Mouse (Mus musculus) gastrocnemius, postnatal 14 days (tissue): ENCODE measurements at regions not wholly inside any gene's neighbourhood (a gene's known extent, or its start where the extent isn't known, plus 50 kb on each side); places are given as distances from the start of the nearest gene placed in this dataset.
A peak's percentile ranks its signal among the peaks of the same experiment; 100 is the strongest.

ENCODE experiments used
- DNase-seq: peaks from one replicate; pipeline ENCODE4 v3.0.0; 2021; ENCODE audit warnings: mixed read lengths
- intact Hi-C: fragments of 180-260 bp; cut with DNase I; formaldehyde crosslinking; loops from one replicate; pipeline ENCODE4 v1.15.1; 2025; ENCODE audit warnings: low total_unique reads

DNA sequence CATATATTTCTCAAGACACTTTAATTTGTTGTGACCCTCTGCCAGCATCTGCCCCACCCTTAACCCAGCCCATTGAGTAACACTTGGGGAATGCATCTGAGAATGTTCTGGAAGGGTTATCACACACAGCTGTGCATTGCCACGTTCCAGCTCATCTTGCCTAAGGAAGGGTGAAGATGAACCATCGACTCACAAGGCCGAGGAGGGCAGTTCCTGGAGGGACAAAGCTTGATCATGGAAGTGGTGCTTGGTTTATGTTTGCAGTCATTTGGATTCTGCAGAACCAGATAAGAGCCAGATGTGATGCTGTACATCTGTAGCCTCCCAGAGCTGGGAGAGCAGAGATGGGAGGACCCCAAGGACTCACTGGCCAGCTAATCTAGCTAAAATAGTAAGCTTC lies 136.1 kb upstream of the Klf3 start:
- intact Hi-C loops = no loop called here
- peak; percentile 28 for DNase-seq

DNA sequence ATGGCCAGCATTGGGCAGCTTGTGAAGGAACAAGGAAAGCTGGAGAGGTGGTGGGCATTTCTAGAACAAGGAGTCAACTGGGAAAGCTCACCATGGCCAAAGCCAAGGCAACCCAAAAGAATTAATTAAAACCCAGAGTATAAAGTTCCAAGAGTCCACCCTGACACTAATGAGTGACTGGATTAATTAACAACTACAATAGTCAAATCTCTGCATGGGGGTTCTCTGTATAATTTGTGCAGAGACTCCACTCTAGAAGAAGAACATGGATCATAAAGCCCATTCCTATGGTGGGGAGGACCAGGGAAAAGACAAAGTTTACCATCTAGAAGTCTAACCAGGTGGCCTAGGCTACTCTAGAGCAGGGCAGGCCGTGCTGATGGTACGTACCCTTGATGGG lies 129.3 kb upstream of the Klf3 start:
- no peak for DNase-seq
- intact Hi-C loops = no loop called here

DNA sequence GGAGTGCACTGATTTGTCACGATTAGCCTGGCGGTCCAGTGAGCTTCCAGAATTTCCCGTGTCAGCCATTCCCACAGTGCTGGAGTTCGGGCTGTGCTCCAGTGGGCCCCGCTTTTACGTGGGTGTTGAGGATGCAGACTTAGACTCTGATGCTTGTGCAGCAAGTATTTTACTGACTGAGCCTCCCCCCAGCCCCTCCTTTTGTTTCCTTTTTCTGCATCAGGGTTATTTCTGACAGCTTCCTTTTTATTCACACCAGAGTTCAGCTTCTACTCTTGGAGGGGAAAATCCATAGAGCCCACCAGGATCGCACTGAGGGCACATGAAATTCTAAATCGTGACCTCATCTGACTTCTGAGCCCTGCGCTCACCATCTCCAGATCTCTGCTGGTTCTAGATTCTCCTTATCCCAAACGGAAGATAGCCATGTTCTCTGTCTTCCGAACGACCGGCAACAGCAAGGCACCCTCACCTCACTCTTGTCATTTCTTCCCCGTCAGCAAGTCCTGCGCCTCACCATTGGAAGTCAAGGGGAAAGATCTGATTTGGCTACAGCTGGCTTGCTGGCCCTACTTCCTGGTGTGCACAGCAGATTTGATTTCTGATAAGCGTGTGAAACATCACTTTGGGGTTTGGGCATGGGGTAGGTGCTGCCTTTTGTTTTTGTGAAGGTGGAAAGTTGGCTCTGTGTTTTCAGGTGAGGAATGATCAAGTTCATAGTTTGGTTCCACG lies 126.8 kb upstream of the Klf3 start:
- intact Hi-C loops = no loop called here

DNA sequence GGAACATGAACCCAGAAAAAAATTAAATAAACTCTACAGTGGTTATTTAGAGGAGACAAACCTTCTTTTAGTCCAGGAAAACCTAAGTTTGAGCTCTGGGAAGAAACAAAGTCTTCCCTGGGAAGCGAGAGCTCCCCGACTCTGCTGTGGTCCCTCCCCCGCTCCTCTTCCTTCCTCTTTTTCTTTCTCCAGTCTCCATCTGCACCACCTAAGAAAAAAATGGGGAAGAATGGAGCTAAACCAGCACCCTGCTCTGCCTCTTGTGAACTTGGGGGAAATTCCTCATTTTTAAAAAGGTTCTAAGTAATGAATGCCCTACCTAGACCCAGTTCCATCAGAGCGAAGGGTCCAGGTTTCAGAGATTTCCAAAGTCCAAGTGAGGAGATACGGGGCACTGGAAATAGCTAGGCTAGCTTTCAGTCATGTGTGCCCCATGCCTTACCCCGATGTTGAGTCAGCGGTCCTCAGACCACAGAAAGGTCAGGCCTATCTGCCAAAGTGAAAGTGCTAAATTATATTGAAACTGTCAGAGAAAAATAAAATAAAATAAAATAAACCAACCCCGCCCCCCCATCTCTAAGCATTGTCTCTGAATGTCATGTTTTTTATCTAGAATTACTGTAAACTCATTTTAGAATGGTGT lies 126.1 kb upstream of the Klf3 start:
- DNase-seq = no peak
- intact Hi-C loops = no loop called here

More for the DNA sequence above, 126.8 kb upstream of the Klf3 start:
- DNase-seq = no peak

DNA sequence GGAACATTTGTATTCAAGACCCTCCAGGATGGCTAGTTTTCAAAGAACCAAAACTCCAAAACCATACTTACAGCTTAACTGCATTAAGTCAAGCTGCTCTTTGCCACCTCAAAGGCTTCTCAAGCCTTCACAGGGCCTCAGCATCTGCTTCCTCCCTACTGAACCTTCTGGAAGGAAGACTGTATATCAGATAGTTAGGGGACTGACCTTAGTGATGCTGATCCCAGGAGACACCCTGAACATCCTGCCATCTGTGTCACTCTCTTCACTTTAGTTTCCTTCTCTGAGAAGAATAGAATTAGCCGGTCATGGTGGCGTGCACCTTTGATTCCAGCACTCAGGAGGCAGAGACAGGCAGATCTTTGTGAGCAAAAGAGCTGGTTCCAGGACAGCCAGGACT lies 124.5 kb upstream of the Klf3 start:
- no peak for DNase-seq
- intact Hi-C loops = no loop called here

DNA sequence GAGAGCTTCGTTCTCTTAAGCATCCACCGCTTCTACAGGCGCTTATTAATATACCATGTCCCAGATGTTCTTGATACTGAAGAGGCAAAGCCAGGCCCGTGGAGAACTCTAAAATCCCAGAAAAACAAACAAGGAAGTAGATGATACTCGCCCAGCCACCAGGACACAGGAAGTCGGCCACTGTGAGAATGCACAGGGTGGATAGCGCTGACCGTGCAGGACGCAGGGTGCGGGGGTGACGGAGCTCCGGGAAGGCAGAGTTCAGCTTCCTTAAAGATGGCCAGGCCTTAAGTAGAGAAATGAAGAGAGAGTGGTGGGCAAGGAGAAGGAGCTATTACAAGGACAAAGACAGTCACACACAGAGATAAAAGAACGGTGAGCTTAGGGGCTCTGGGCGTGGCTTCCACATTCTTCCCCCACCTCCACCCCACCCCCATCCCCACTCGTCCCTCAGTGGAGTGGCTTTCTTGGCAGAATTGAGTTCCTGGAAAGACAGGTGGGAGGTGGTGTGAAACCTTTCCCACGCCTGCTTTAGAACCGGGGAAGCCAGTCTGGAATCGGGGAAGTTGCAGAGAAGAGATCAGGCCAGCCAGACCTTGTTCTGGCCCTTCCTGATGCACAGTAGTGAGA lies 123.1 kb upstream of the Klf3 start:
- DNase-seq = peak; percentile 50
- intact Hi-C loops = no loop called here

DNA sequence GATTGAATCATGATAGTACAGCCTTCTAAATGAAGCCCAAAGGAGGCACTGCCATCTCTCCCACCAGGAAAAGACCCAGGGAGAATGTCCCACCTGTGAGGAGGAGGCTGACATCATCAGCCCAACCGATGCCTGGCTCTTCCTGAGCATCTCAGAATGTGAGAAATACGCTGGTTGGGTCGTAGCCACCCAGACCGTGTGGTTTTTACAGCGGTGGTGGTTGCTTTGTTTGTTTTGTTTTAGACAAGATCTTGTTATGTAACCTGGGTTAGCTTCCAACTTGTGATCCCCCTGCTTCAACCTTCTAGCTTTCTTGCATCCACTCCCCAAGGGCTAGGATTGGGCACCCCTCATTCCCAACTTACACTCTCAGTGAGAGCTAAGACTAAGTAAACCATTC lies 122.0 kb upstream of the Klf3 start:
- intact Hi-C loops = no loop called here
- DNase-seq = no peak

DNA sequence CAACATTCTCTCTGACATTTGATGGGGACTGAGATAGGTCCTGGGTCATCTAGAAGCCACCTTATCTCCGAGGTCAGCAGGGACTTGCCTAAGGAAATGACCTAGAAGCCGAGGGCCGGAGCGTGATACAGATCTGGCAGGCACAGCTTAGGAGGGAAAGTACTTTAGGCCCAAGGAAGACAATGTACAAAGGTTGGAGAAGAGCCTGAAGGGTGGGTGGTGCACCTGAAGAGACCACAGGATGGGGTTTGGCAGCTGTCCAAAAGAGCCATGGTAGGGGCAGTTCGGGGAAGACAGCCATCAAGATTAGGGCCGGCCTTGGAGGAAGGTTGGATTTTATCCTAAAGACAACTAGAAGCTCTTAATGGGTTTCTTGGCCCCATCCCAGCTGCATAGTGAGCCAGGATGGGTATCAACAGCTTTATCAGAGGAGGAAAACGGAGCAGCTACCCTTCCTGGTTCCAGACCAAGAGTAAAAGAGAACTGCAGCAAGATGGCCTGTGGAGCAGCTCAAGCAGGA lies 120.8 kb upstream of the Klf3 start:
- intact Hi-C loops = no loop called here
- DNase-seq = no peak

DNA sequence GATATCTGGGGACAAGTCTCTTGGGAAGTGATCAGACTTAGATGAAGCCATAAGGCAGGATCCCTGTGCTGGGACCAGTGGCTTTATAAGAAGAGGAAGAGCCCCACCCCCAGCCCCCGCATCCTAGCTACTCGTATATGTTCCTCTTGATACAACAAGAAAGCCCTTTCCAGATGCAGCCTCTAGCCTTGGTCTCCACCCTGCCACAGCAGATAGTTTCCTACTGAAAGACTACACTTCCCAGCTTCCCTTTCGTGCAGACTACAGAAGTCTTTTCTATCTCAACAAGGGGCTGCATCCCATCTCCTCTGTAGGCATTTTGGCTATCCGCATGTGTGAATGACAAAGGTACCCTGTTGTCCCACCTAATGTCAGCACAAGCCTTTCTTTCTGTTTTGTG lies 119.8 kb upstream of the Klf3 start:
- intact Hi-C loops = no loop called here
- no peak for DNase-seq

DNA sequence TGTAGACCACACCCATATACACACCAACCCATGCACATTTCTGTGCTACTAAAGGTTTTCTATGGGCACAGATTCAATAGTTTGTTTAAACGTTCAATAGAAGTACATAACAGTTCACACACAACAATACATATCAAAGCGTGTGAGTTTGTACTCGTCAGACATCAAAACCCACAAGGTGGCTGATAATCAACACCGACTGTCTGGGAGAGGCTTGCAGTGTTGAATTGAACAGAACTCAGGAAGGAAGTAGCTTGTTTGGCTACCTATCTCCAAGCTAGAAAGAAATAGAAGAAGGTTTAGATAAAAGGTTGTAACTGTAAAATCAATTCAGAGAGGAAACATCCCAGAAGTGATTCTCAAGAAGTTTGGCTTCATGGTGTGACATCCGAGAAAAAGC lies 118.9 kb upstream of the Klf3 start:
- intact Hi-C loops = no loop called here
- DNase-seq = no peak

DNA sequence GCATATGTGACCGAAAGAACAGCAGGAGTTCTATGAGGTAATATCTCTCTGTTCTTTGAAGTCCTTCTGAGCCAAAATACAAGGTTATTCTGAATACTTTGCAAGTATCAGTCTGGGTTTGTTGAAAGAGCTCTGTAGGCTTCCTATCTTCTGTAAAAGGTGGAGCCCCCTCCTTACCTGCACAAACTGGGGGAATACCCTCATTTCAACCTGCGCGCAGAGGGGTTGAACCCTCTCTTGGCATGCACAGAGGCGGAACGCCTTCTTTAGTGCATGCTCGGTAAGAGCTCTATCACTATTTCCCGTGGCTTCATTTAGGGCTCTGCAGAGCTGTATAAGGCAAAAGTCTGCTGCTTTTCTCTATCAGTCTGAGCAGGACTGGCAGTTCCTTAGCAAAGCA lies 113.0 kb upstream of the Klf3 start:
- DNase-seq = no peak
- intact Hi-C loops = no loop called here

DNA sequence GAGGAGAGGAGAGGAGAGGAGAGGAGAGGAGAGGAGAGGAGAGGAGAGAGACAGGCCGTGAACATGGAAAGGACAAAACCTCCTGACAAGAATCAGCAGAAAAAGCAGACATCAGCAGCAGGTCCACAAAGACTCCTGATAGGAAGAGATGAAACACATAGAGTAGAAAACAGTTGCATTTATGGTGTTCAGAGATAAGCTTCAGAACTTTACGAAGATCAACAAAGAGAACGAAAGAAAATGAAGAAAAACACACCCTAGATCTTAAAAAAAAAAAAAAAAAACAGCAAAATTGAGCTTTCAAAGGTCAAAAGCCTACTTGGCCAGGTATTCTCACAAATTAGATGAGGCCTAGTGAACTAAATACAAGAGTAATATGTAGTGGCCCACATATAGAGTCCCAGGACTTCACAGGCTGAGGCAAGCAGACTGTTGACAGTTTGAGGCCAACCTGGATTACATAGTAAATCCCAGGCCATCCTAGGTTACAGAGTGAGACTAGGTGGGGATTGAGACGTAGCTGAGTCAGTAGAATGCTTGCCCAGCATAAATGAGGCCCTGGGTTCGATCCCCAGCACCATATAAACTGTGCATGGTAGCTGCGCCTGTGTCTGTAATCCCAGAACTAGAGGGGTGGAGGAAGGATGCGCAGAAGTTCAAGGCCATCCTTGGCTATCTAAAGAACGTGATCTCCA lies 111.6 kb upstream of the Klf3 start:
- intact Hi-C loops = no loop called here
- DNase-seq = no peak

DNA sequence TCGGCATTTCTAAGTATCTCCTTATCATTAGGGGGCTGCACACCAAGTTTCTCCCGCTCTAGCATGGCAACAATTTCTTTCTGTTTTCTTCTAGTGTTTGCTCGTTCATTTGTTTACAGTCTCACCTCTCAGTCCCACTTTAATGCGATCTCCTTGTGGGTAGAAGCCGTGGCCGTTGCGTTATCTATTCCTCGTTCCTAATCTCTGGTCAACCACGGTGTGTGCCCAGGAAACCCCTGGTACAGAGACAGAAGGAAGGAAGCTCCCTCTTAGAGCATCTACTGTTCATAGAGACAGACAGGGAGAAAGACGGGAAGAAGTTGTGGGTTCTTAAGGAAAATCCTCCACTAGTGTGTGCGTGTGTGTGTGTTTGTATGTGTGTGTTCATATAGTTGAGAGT lies 110.9 kb upstream of the Klf3 start:
- no peak for DNase-seq
- intact Hi-C loops = no loop called here

DNA sequence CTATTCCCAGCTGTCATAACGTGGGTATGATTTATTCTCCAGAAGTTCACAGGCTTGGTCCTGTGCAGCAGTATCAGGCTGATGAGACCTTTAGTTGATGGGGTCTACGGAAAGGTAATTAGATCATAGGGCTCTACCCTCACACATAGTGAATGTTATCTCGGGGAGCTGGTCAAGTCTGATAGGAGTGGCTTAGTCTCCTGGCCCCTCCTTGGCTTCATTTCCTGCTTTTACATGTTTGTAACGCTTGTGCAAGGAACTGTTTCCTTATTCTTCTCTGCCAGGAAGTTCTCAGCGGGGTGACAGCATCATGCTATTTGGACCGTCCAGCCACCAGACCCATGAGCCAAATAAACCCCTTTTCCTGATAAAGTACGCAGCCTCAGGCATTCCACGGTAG lies 109.6 kb upstream of the Klf3 start:
- intact Hi-C loops = no loop called here
- no peak for DNase-seq

DNA sequence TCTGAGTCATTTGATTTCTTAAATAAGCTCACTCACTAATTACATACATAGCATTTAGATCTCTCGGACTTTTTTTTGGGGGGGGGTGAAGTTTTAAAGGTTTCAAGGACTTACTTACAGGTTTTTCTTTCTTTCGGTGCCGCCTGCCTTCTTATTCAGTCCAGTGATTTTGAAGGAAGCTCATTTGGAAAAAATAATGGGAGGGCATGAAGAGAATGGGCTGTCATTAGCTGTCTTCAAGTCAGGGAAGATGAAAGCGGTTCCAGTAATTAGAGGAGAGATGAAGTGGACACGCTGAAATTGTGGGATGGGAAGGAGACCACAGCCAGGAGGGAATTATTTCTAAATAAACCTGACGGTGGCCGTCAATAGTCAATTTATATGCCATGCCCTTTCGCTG lies 108.6 kb upstream of the Klf3 start:
- DNase-seq = no peak
- intact Hi-C loops = no loop called here

DNA sequence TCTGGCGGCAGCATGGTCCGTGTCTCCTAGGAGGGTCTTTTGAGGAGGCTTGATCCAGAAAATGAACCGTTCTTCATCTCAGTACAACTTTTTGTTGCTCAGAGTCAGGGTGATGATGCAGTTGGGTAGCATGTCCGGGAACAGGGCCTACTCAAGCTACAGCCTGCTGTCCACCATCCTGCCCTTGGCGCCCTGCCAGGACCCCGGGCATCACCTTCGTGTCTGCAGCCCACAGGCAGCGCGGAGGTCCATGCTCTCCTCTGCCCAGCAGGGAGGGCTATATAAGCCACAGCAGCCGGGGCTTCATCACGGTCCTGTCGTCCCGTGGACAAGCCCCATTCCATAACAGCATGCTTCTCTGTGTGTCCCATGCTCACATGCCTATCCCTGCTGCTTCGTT lies 107.1 kb upstream of the Klf3 start:
- DNase-seq = no peak
- intact Hi-C loops = no loop called here

DNA sequence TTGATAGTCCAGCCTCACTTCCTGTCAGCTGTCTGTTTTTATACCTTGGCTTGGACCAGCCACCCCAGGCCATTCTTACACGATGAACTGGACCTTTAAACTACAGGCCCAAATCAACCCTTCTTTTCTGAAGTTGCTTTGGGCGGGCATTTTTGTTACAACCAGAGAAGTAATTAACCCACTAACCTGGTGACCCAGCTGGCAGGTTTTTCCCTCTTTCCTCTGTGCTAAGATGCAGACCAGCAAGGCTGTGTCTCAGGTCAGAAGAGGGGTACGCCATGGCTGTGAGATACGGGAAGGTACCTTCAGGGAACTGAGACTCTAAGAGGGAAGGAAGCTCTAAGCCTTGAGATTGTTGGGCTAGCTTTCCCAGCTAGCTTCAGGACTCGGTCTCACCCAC lies 105.7 kb upstream of the Klf3 start:
- no peak for DNase-seq
- intact Hi-C loops = no loop called here

DNA sequence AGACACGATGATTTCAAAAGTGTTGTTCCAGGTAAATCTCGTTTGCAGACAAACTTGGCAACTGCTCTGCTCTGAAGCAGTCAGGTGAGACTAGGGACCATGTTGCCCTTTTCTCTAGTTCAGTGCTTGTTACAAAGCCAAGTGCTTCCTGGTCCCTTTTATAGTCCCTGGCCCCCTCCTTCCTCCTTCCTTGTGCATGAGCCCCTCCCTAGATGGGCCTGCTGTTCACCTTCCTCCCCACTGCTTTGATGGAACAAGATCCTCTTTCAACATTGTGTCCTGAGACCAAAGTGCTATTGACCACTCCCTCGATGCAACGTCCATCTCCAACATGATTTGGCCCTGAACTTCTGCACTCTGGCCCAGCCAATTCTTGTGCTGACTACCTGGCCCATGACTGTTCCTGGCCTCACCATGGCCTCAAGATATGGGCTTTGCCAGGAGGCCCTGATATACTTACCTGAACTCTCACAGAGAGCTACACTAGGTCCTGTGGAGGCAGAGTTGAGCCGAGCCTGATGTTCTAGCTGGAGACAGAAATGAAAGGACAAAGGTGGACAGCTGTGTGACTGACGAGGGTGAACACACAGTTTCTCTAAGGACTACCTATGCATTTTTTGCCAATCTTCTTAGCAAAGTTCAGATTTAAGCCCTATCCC lies 104.6 kb upstream of the Klf3 start:
- intact Hi-C loops = no loop called here
- no peak for DNase-seq

DNA sequence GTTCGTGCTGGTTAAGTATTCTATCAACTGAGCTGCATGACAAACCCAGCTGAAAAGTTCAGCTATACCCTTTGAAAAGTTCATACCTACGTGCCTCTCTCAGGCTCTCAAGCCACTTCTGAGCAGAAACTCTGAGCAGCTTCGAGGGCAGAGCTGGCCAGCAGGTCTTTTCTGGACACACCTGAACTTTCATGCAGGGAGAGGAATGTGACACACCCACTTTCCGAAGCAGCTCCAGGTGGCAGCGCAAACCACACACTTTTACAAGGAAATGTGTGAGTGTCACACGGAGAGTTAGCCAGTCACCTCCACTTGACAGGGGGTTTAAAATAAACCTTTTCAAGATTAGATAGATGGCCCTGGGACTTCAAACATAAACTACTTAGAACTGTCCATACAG lies 103.2 kb upstream of the Klf3 start:
- DNase-seq = no peak
- intact Hi-C loops = loop anchor here (5.0 kb wide), 1 partner anchor 112 kb away; no protein-coding TSS in a partner anchor
